Mouse (Mus musculus) CH12.LX (cell line): Measurements from ENCODE around the gene Ramp2.

Source experiments
- CHD2 ChIP-seq: IDR thresholded peaks from 2 replicates; pipeline ENCODE4 v1.6.1; 2011; ENCODE audit warnings: low read length, improper control_type of control experiment
- CTCF ChIP-seq, 2 experiments: IDR thresholded peaks in 1 of 2; conservative IDR thresholded peaks in 1 of 2; 2 replicates each; pipeline ENCODE4 v1.5.1; 2011 to 2012; ENCODE audit warnings: low read depth in 2 of 2, low read length in 2 of 2, improper control_type of control experiment in 1 of 2, inconsistent platforms in 1 of 2, mild to moderate bottlenecking in 1 of 2, moderate library complexity in 1 of 2
- ETS1 ChIP-seq: conservative IDR thresholded peaks from 2 replicates; pipeline ENCODE4 v1.6.1; 2012; ENCODE audit warnings: low read depth, mild to moderate bottlenecking, inconsistent platforms, low read length, improper control_type of control experiment, moderate library complexity
- GABPA ChIP-seq: IDR thresholded peaks from 2 replicates; pipeline ENCODE4 v1.6.1; 2012; ENCODE audit warnings: low read depth, low read length, improper control_type of control experiment, inconsistent platforms; ENCODE audit not compliant: insufficient replicate concordance
- JUND ChIP-seq: conservative IDR thresholded peaks from 2 replicates; pipeline ENCODE4 v1.6.1; 2011; ENCODE audit warnings: low read depth, low read length, improper control_type of control experiment
- MAX ChIP-seq: IDR thresholded peaks from 2 replicates; pipeline ENCODE4 v1.6.1; 2011; ENCODE audit warnings: low read length, improper control_type of control experiment
- POLR2A ChIP-seq: IDR thresholded peaks from 2 replicates; pipeline ENCODE4 v1.6.1; 2011; ENCODE audit warnings: low read depth, mild to moderate bottlenecking, improper control_type of control experiment, low read length
- RCOR1 ChIP-seq: conservative IDR thresholded peaks from 2 replicates; pipeline ENCODE4 v1.6.1; 2012; ENCODE audit warnings: low read depth, mild to moderate bottlenecking, inconsistent platforms, low read length, improper control_type of control experiment
- SIN3A ChIP-seq: IDR thresholded peaks from 2 replicates; pipeline ENCODE4 v1.6.1; 2012; ENCODE audit warnings: low read length, improper control_type of control experiment, inconsistent platforms
- TCF12 ChIP-seq: IDR thresholded peaks from 2 replicates; pipeline ENCODE4 v1.6.1; 2014; ENCODE audit warnings: low read depth, mild to moderate bottlenecking, inconsistent platforms, low read length, improper control_type of control experiment
- USF1 ChIP-seq: IDR thresholded peaks from 2 replicates; pipeline ENCODE4 v1.6.1; 2014; ENCODE audit warnings: low read depth, mild to moderate bottlenecking, inconsistent platforms, low read length, improper control_type of control experiment

- TF ChIP-seq USF1: no peak
- no peak for TF ChIP-seq SIN3A
- no peak for TF ChIP-seq POLR2A
- TF ChIP-seq CTCF (conservative IDR thresholded peaks at IDR 0.05 in 1 of 2, IDR thresholded peaks at IDR 0.05 in 1 of 2; ENCODE audit: low read depth in 2 of 2, low read length in 2 of 2): peak; percentile 76 to 96
- TF ChIP-seq JUND: peak; percentile 29; the same call in 1 of the 2 replicates
- TF ChIP-seq CHD2: no peak
- TF ChIP-seq GABPA: no peak
- TF ChIP-seq RCOR1: no peak
- TF ChIP-seq TCF12: no peak
- no peak for TF ChIP-seq ETS1
- TF ChIP-seq MAX: no peak
These were observed 33.9 kb upstream of the Ramp2 start for GRCm38 (mm10) chr11:101211970-101212369.
